In genomic region chr6:54785098-54785730, GRCm38 (mm10) we compare ENCODE assay signal across 8 mouse cellular contexts. TPM values are rescaled to one million over a fixed set of nuclear protein-coding genes. Genes with fewer than 3 reads are reported as not detected.
DNase-seq lines count a peak whose midpoint lies in the region; ATAC-seq and TF ChIP-seq lines count a peak whose summit lies in the region.

No protein-coding gene starts in this region.

- H3K4me1 ChIP-seq in forebrain, embryonic 12.5 days, result peaks cover 15% of the 10 kb centered on the region
- H3K4me1 ChIP-seq in hindbrain, embryonic 10.5 days (replicated peaks), result peaks cover 28% of the 10 kb centered on the region
- peaks cover 2% of the 10 kb centered on the region; the same call in 1 of the 2 replicates for H3K4me1 ChIP-seq in heart, adult 2 months (ENCODE audit: control insufficient read depth, insufficient read depth, low read length)
- 0 out of 2 replicates have a peak, but pooled peaks cover 3% of the 10 kb centered on the region for H3K4me1 ChIP-seq in limb, embryonic 10.5 days

- no peak overlapping the region for H3K9ac ChIP-seq in forebrain, embryonic 12.5 days
- no peak overlapping the region for H3K9ac ChIP-seq in heart, adult 2 months (ENCODE audit: low read depth, low read length)

- no peak overlapping the region for H3K4me3 ChIP-seq in forebrain, embryonic 12.5 days (replicated peaks)
- no peak overlapping the region for H3K4me3 ChIP-seq in hindbrain, embryonic 10.5 days
- H3K4me3 ChIP-seq in heart, adult 2 months, result no peak overlapping the region
- H3K4me3 ChIP-seq in limb, embryonic 10.5 days, result no peak overlapping the region

- no peaks in the 10 kb centered on the region for H3K36me3 ChIP-seq in forebrain, embryonic 12.5 days (replicated peaks)
- no peaks in the 10 kb centered on the region for H3K36me3 ChIP-seq in hindbrain, embryonic 10.5 days
- H3K36me3 ChIP-seq in heart, adult 2 months (ENCODE audit: control insufficient read depth, insufficient read depth, low read length), result no peaks in the 10 kb centered on the region
- H3K36me3 ChIP-seq in limb, embryonic 10.5 days, result no peaks in the 10 kb centered on the region

- DNase-seq in hindbrain, embryonic 10.5 days (ENCODE audit: low spot score), result peak; percentile 22
- DNase-seq in left cerebral cortex, postnatal 25 days (ENCODE audit: low spot score in 2 of 2), result peak; percentile 71 to 94
- DNase-seq in telencephalon, adult 2 months (ENCODE audit: low read depth, low spot score), result peak; percentile 65
- DNase-seq in retina, embryonic 14.5 days (ENCODE audit: low spot score), result no peak
- no peak for DNase-seq in liver
- DNase-seq in heart, adult 2 months, result no peak
- DNase-seq in limb, embryonic 10.5 days (ENCODE audit: low spot score), result no peak

- no peak overlapping the region for H3K4me2 ChIP-seq in forebrain, embryonic 12.5 days

- TF ChIP-seq CTCF in heart, adult 2 months (IDR thresholded peaks at IDR 0.05), result no peak

- no peak for TF ChIP-seq EP300 in heart, adult 2 months (IDR thresholded peaks at IDR 0.05; ENCODE audit: insufficient read depth, low read depth, low read length)

- intact Hi-C loops in left cerebral cortex, postnatal 25 days (cut with DNase I), result no loop called here
- intact Hi-C loops in heart, adult 2 months (cut with DNase I), result no loop called here

- TF ChIP-seq POLR2A in heart, adult 2 months (IDR thresholded peaks at IDR 0.05; ENCODE audit: insufficient read depth, low read depth, low read length), result no peak

- no peaks in the 10 kb centered on the region for H3K9me3 ChIP-seq in forebrain, embryonic 12.5 days
- H3K9me3 ChIP-seq in hindbrain, embryonic 10.5 days, result no peaks in the 10 kb centered on the region
- no peaks in the 10 kb centered on the region for H3K9me3 ChIP-seq in limb, embryonic 10.5 days (replicated peaks)

- peak overlapping the region; percentile 69 for H3K27ac ChIP-seq in forebrain, embryonic 12.5 days
- H3K27ac ChIP-seq in hindbrain, embryonic 10.5 days, result peak overlapping the region; percentile 50; the same call in 1 of the 2 replicates
- no peak overlapping the region for H3K27ac ChIP-seq in heart, adult 2 months
- no peak overlapping the region for H3K27ac ChIP-seq in limb, embryonic 10.5 days

- 40% methylated on average over 5 of the region's 5 CpGs for WGBS in forebrain, embryonic 12.5 days
- WGBS in hindbrain, embryonic 10.5 days, result 46% methylated on average over 5 of the region's 5 CpGs
- WGBS in heart, adult 2 months, result 74% methylated on average over 5 of the region's 5 CpGs
- 72% methylated on average over 5 of the region's 5 CpGs for WGBS in limb, embryonic 10.5 days

- peak; percentile 91 for ATAC-seq in forebrain, embryonic 12.5 days (ENCODE audit: low FRiP score)

- H3K79me2 ChIP-seq in heart, adult 2 months (replicated peaks; ENCODE audit: control insufficient read depth, insufficient read depth, low read length), result no peaks in the 10 kb centered on the region

- H3K27me3 ChIP-seq in forebrain, embryonic 12.5 days, result no peaks in the 10 kb centered on the region
- H3K27me3 ChIP-seq in hindbrain, embryonic 10.5 days (ENCODE audit: insufficient read depth, poor library complexity, severe bottlenecking), result no peaks in the 10 kb centered on the region
- no peaks in the 10 kb centered on the region for H3K27me3 ChIP-seq in heart, adult 2 months (ENCODE audit: control insufficient read depth, insufficient read depth, low read length)
- H3K27me3 ChIP-seq in limb, embryonic 10.5 days (ENCODE audit: low read depth, poor library complexity, severe bottlenecking), result no peaks in the 10 kb centered on the region

RNA-seq across cellular contexts. Expression of gene Znrf2, which starts 31.5 kb away (rescaled TPM):
- polyA plus RNA-seq in forebrain, embryonic 12.5 days (2016; fragmentation: Nextera tagmentation; extraction: Ambion mirVana), result 5.4 and 5.6 TPM in 2 replicates
- polyA plus RNA-seq in hindbrain, embryonic 10.5 days (2016; fragmentation: Nextera tagmentation; extraction: Ambion mirVana), result 2.0 TPM in 2 replicates
- total RNA-seq in left cerebral cortex, postnatal 25 days (2021), result 10 to 100 TPM; 16.0 to 18.1 TPM
- total RNA-seq in heart, adult 2 months (2021), result 10 to 100 TPM; 12.1 to 22.1 TPM
- polyA plus RNA-seq in heart, adult 2 months (2012; rRNA removed), result 5.4 and 9.8 TPM in 2 replicates
- 2.0 and 2.3 TPM in 2 replicates for polyA plus RNA-seq in limb, embryonic 10.5 days (2016; fragmentation: Nextera tagmentation; extraction: Ambion mirVana)

Comparison
In these comparisons a context has a peak if more than half of its experiments do, and no peak if none do; other contexts are left out.
1. H3K27ac ChIP-seq: peak in forebrain, embryonic 12.5 days (single experiment) and hindbrain, embryonic 10.5 days (single experiment); none in heart, adult 2 months (single experiment) and limb, embryonic 10.5 days (single experiment).
2. DNase-seq: peak in hindbrain, embryonic 10.5 days (single experiment), left cerebral cortex, postnatal 25 days (2 of 2) and telencephalon, adult 2 months (single experiment); none in retina, embryonic 14.5 days (single experiment), liver (single experiment), heart, adult 2 months (0 of 2) and limb, embryonic 10.5 days (single experiment).